Mouse (Mus musculus): ENCODE measurements around the gene Ccdc69. TPM values are rescaled to one million over a fixed set of nuclear protein-coding genes. Genes with fewer than 3 reads are reported as not detected.

Ccdc69 gene
- polyA plus RNA-seq, 1 experiment from 2014 or later: 10.4 TPM

DNA sequence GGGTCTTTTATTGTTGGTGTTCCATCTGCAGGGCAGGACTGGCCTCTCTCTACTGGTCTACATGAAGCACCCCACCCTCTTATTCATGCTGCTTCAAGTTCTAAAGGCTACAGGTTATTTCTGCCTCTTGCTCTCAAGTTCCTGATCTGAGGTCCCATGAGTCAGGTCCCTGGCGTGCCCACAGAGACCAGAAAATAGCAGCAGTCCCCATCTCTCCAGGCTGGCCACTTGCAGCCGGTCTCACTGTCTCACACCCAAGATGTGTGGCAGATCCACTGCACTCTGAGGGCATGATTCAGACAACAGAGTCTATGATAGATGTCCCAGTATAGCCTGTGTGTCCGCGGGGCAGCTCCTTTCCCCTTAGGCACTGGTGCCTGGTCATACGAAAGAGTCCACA is 17.1 kb downstream of the Ccdc69 start:
- WGBS: 78% methylated on average over 5 of the region's 5 CpGs
- H3K9me3 ChIP-seq: no peaks in the 10 kb centered on the region

DNA sequence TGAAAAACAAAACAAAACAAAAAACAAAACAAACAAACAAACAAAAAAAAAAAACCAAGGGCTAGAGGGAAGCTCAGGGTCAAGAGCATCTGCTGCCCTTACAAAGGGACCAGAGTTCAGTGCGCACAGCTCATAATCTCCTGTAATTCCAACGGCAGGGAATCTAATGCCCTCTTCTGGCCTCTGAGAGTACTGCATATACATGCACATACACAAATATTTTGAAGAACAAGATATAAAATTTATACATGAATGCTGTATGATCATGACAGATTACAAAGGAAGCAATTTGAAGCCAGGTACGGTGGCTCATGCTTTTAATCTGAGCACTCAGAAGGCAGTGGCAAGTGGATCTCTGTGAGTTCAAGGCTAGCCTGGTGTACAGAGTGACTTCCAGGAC is 20.4 kb downstream of the Ccdc69 start:
- 80% methylated on average over 3 of the region's 3 CpGs for WGBS
- H3K36me3 ChIP-seq: peaks cover 43% of the 10 kb centered on the region
- H3K9me3 ChIP-seq: no peaks in the 10 kb centered on the region
- no peak overlapping the region for H3K27ac ChIP-seq
- H3K27me3 ChIP-seq (ENCODE audit: insufficient read depth, poor library complexity, severe bottlenecking): no peaks in the 10 kb centered on the region
- H3K4me3 ChIP-seq: no peak overlapping the region
- H3K4me1 ChIP-seq: peaks cover 16% of the 10 kb centered on the region; the same call in 1 of the 2 replicates
- no peak for DNase-seq (ENCODE audit: low spot score)

More for the DNA sequence above, 17.1 kb downstream of the Ccdc69 start:
- DNase-seq (ENCODE audit: low spot score): no peak
- Histone ChIP-seq H3K27ac (no peak overlapping the region), H3K36me3 (peaks cover 18% of the 10 kb centered on the region; the same call in 1 of the 2 replicates), H3K4me3 (no peak overlapping the region), H3K27me3 (ENCODE audit: insufficient read depth, poor library complexity, severe bottlenecking) (no peaks in the 10 kb centered on the region), H3K4me1 (peaks cover 24% of the 10 kb centered on the region)

DNA sequence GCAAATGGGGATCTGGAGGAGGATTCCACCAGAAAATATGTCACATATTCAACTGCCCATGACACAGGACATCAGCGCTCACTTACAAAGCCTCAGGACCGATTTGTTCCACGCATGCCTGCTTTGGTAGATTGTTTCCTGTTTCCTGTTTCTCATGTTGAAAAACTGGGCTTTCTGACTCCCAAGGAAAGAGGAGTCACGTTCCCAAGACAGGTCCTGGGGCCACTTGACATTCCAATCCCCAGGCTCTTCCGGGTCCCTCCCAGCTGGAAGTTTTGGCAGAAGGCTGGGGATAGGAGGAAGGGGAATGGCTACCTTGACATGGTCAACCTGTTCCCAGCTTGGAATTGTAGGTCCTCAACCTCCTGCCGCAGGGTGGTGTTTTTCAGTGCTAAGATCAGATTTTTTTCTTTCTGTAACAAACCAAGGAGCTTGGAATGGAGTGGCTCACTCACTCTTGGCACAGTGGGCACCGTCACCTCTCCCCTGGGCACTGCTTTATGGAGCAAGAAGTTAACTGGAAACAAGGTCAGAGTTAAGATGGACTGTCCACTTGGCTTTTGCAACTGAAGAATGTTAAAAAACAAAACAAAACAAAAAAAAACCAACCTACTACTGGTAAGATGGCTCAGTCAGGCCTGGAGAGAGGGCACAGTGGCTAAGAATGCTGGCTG is 27.0 kb downstream of the Ccdc69 start:
- Histone ChIP-seq H3K4me1 (peaks cover 20% of the 10 kb centered on the region; the same call in 1 of the 2 replicates), H3K9me3 (no peaks in the 10 kb centered on the region), H3K4me3 (no peak overlapping the region), H3K27ac (no peak overlapping the region), H3K27me3 (ENCODE audit: insufficient read depth, poor library complexity, severe bottlenecking) (no peaks in the 10 kb centered on the region), H3K36me3 (peaks cover 56% of the 10 kb centered on the region)
- no peak for DNase-seq (ENCODE audit: low spot score)
- 61% methylated on average over 7 of the region's 7 CpGs for WGBS

DNA sequence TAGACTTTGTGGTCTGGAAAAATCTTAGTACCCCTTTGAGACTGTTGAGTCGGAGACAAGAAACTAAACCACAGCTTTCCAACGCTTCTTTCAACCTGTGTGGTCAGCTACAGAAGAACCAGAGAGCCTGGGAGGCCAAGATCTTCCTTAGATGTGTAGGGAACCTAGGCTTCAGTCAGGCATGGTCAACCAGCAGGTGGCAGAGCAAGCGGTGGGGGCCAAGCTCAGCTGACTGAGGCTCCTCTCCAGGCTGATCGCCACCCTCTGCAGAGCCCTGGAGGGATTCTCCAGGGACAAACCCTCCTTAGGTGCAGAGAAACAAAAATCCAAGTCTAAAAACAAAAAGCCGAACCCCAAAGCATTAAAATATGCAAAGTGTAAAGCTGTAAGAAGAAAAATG is 31.3 kb downstream of the Ccdc69 start:
- no peak for DNase-seq (ENCODE audit: low spot score)
- H3K27ac ChIP-seq: 0 out of 2 replicates have a peak overlapping the region, but pooled peaks have one; percentile 22
- peaks cover 20% of the 10 kb centered on the region; the same call in 1 of the 2 replicates for H3K4me1 ChIP-seq
- no peak overlapping the region for H3K4me3 ChIP-seq
- no peaks in the 10 kb centered on the region for H3K27me3 ChIP-seq (ENCODE audit: insufficient read depth, poor library complexity, severe bottlenecking)
- WGBS: 52% methylated on average over 5 of the region's 5 CpGs
- no peaks in the 10 kb centered on the region for H3K9me3 ChIP-seq
- H3K36me3 ChIP-seq: peaks cover 22% of the 10 kb centered on the region

DNA sequence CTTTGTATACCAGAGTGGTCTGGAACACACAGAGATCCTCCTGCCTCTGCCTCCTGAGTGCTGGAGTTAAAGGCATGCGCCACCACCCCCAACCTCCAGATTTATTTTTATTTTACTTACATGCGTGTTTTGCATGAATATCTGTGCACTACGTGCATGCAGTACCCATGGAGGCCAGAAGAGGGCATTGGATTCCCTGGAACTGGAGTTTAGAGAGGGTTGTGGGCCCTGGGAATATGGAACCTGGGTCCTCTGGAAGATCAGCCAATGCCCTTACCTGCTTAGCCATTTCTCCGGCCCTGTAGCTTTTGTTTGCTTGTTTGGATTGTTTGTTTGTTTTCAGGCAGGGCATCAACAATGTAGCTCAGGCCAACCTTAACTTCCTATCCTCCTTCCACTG is 36.6 kb downstream of the Ccdc69 start:
- Histone ChIP-seq H3K27ac (no peak overlapping the region), H3K4me1 (peaks cover 6% of the 10 kb centered on the region; the same call in 1 of the 2 replicates), H3K27me3 (ENCODE audit: insufficient read depth, poor library complexity, severe bottlenecking) (no peaks in the 10 kb centered on the region), H3K9me3 (no peaks in the 10 kb centered on the region), H3K4me3 (no peak overlapping the region), H3K36me3 (no peaks in the 10 kb centered on the region)
- DNase-seq (ENCODE audit: low spot score): no peak
- 78% methylated on average over 4 of the region's 4 CpGs for WGBS

DNA sequence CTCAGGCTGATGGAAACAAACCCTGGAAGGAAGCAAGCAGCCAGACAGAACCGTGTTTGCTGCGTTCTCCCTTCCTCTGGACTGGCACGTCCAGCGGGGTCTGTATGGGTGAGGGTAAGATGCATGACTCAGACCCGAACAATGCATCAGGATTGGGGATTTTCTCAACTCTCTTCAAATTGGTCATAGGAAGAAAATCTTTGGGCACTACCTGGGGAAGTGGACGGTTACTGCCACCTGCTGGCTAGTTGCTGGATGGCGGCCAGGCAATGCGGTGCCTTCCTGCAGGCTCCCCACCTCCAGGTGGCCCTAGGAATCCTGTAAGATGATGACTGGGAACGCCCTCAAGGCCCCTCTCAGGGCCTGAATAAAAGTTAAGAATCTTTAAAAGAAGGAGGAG is 38.3 kb downstream of the Ccdc69 start:
- Histone ChIP-seq H3K4me1 (peaks cover 9% of the 10 kb centered on the region; the same call in 1 of the 2 replicates), H3K27me3 (ENCODE audit: insufficient read depth, poor library complexity, severe bottlenecking) (no peaks in the 10 kb centered on the region), H3K27ac (no peak overlapping the region), H3K36me3 (no peaks in the 10 kb centered on the region), H3K9me3 (no peaks in the 10 kb centered on the region), H3K4me3 (no peak overlapping the region)
- peak; percentile 90 for DNase-seq (ENCODE audit: low spot score)
- WGBS: 7% methylated on average over 9 of the region's 9 CpGs

DNA sequence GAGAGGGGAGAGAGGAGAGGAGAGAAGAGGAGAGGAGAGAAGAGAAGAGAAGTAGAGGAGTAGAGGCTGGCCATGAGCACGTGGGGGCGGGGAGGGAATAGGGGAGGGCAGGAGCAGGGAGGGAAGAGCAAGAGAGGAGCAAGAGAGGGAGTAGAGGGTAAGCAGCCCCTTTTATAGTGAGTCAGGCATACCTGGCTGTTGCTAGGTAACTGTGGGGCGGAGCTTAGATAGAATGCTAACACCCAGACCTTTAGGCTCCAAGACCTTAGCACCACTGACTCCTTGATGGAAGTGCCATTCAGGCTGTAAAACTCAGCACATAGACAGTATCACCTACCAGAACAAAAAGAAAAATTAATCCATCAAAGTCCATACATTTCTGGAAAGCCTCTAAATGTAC is 41.3 kb downstream of the Ccdc69 start:
- no peaks in the 10 kb centered on the region for H3K27me3 ChIP-seq (ENCODE audit: insufficient read depth, poor library complexity, severe bottlenecking)
- H3K4me1 ChIP-seq: peaks cover 31% of the 10 kb centered on the region
- no peak for DNase-seq (ENCODE audit: low spot score)
- WGBS: 25% methylated on average over 3 of the region's 3 CpGs
- no peak overlapping the region for H3K27ac ChIP-seq
- H3K9me3 ChIP-seq: no peaks in the 10 kb centered on the region
- no peak overlapping the region for H3K4me3 ChIP-seq
- no peaks in the 10 kb centered on the region for H3K36me3 ChIP-seq

DNA sequence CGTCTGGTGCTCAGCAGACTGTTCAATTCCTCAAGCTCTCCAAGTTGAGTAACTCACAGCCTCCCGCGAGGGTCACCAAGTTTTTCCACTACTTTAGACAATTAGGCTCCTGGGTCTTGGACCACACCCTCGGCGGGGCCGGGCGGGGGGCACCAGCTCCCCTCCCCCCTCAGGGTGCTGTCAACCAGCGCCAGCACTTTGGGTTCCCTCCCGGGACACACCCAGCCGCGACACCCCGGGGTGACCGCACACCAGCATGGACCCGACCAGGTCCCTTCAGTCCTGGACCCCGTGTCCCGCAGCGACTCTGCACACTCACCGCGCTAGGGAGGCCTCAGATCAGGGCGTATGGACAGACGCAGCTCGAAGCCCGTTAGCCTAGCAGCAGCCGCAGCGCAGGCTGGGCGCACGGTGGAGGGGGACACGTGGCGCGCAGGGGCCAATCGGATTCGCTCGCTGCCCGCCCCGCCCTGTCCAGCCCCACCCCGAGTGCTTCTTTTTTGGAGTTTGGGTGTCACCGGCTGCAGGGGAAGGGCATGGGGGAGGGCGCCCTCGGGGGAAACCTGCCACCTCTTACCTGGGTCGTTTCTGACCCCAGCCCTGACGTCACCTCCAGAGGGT is 44.8 kb downstream of the Ccdc69 start, which contains the start of gene Anxa6:
Anxa6 (minus strand) TSS at position 406 of the 621 bp plus-strand sequence.
- under 1% methylated on average over 40 of the region's 41 CpGs for WGBS
- DNase-seq (ENCODE audit: low spot score): peak; percentile 92

DNA sequence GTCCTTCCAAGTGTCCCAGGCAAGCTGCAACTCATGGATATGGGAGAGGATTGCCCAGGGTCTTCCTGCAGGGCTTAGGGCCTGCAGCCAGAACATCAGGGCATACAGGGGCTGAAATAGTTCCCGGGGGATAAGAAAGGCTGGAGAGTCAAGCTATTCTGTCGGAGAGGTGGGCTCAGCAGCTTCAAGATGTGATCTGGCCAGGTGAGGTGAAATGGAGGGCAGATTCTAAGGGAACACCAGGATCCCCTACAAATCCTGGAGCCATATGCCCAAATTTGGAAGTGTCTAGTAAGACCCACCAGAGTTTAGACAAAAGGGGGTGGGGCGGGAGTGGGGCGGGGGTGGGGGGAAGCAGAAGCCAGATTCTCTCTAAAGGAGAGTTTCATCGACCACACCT is 45.6 kb downstream of the Ccdc69 start:
- H3K27me3 ChIP-seq (ENCODE audit: insufficient read depth, poor library complexity, severe bottlenecking): no peaks in the 10 kb centered on the region
- no peaks in the 10 kb centered on the region for H3K9me3 ChIP-seq
- H3K4me1 ChIP-seq: peaks cover 54% of the 10 kb centered on the region
- DNase-seq (ENCODE audit: low spot score): no peak
- WGBS: 17% methylated on average over 5 of the region's 5 CpGs
- H3K4me3 ChIP-seq: peak overlapping the region; percentile 87
- H3K36me3 ChIP-seq: 0 out of 2 replicates have a peak, but pooled peaks cover 4% of the 10 kb centered on the region
- peak overlapping the region; percentile 94 for H3K27ac ChIP-seq

More for the DNA sequence above, 44.8 kb downstream of the Ccdc69 start, which contains the start of gene Anxa6:
- H3K4me3 ChIP-seq: peak within 1 kb of the TSS; percentile 87
- peak within 1 kb of the TSS; percentile 94 for H3K27ac ChIP-seq
- no peaks in the 10 kb centered on the region for H3K9me3 ChIP-seq
- peaks cover 45% of the 10 kb centered on the region for H3K4me1 ChIP-seq
- H3K27me3 ChIP-seq (ENCODE audit: insufficient read depth, poor library complexity, severe bottlenecking): no peaks in the 10 kb centered on the region
- 0 out of 2 replicates have a peak, but pooled peaks cover 4% of the 10 kb centered on the region for H3K36me3 ChIP-seq

DNA sequence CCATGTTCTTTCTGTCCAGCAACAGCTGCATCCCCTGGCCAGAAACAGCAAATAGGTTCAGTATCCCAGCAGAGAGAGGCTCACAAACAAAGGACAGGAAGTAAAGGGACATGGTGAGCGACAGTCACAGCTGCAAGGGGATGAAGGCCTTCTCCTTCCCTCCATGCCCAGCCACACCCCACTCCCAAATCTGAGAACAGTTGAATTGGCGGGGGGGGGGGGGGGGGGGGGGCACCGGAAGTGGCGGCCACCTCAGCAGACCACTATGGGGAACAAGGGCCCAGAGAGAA is 46.0 kb downstream of the Ccdc69 start:
- peak overlapping the region; percentile 87 for H3K4me3 ChIP-seq
- H3K27ac ChIP-seq: peak overlapping the region; percentile 94
- 20% methylated on average over 1 of the region's 4 CpGs for WGBS
- H3K27me3 ChIP-seq (ENCODE audit: insufficient read depth, poor library complexity, severe bottlenecking): no peaks in the 10 kb centered on the region
- no peak for DNase-seq (ENCODE audit: low spot score)
- H3K36me3 ChIP-seq: peaks cover 4% of the 10 kb centered on the region; the same call in 1 of the 2 replicates
- peaks cover 57% of the 10 kb centered on the region for H3K4me1 ChIP-seq
- no peaks in the 10 kb centered on the region for H3K9me3 ChIP-seq

DNA sequence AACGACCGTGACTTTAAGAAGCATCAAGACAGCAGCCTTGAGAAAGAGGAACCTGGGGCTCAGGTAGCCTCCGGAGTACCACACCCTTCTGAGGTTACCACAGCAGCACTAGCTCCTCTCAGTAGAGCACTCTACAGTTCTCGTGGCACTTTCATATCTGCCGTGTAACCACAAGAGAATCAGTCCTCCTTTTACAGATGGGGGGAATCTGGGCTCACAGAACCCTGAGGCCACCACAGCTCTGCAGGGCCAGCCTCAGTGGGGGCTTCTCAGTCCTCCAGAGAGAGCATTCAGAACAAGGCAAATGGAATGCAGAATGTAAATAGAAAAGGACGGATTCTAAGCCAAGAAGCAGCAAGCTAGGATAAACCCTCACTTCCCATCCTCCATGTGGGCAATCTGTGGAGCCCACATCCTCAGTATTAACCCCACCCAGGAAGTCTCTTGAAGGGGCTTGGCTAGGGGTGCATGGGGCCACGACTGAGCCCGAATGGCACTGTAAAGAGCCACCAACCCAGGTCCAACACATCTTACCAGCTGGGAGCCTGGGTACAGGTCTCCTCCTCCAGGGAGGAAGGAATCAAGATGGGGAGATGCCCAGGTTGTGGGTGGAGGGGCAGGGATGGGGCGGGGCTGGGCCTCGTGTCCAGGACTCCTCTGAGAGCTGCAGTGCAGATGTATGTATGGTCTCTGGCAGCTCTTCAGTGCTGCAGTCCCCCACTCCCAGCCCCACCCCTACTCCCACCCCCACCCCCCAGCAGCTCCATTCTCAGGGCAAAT is 46.5 kb downstream of the Ccdc69 start:
- no peaks in the 10 kb centered on the region for H3K27me3 ChIP-seq (ENCODE audit: insufficient read depth, poor library complexity, severe bottlenecking)
- no peaks in the 10 kb centered on the region for H3K9me3 ChIP-seq
- no peak for DNase-seq (ENCODE audit: low spot score)
- peak overlapping the region; percentile 94 for H3K27ac ChIP-seq
- peaks cover 10% of the 10 kb centered on the region for H3K36me3 ChIP-seq
- H3K4me1 ChIP-seq: peaks cover 62% of the 10 kb centered on the region
- peak overlapping the region; percentile 87 for H3K4me3 ChIP-seq
- 51% methylated on average over 10 of the region's 10 CpGs for WGBS

DNA sequence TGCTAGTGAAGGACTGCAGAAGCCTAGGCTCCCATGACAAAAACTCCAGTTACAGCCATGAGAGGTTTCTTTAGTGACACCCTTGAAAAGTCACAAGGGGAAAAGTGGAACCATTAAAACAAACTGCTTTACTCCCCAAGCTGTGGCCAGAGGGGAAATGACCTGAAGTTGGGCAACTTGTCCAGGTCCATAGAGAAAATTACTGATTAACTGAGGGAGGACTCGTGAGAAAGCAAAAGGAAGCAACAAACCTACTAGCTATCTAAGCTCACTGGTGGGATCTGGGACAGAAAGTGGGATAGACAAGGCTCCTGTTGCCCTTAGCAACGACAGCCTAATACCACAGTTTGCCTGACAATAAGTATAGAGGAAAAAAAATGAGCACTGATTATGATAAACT is 49.4 kb downstream of the Ccdc69 start:
- DNase-seq (ENCODE audit: low spot score): no peak
- 71% methylated on average over 2 of the region's 2 CpGs for WGBS
- Histone ChIP-seq H3K36me3 (peaks cover 25% of the 10 kb centered on the region), H3K4me1 (peaks cover 79% of the 10 kb centered on the region), H3K9me3 (no peaks in the 10 kb centered on the region), H3K27ac (no peak overlapping the region), H3K27me3 (ENCODE audit: insufficient read depth, poor library complexity, severe bottlenecking) (no peaks in the 10 kb centered on the region), H3K4me3 (no peak overlapping the region)

All from heart, embryonic 10.5 days (tissue).